Mouse (Mus musculus) embryonic fibroblast, embryonic 13.5 days (primary cell): ENCODE data around the gene Ano1. TPM values are rescaled to one million over a fixed set of nuclear protein-coding genes. Genes with fewer than 3 reads are reported as not detected.

ENCODE experiments used
- H3K27ac ChIP-seq: 2 replicates; pipeline ENCODE4 v1.5.1; 2012; ENCODE audit warnings: low read length, control low read depth, inconsistent platforms; ENCODE audit not compliant: insufficient read depth
- H3K4me1 ChIP-seq: 2 replicates; pipeline ENCODE4 v1.6.1; 2011; ENCODE audit warnings: low read length; ENCODE audit not compliant: control insufficient read depth, insufficient read depth
- H3K4me3 ChIP-seq: 2 replicates; pipeline ENCODE4 v1.5.1; 2011; ENCODE audit warnings: mild to moderate bottlenecking, control low read depth, low read length; ENCODE audit not compliant: insufficient read depth
- CTCF ChIP-seq: IDR thresholded peaks from 2 replicates; pipeline ENCODE4 v1.5.1; 2011; ENCODE audit warnings: mild to moderate bottlenecking, control low read depth, low read length, moderate library complexity, borderline replicate concordance; ENCODE audit not compliant: insufficient read depth
- POLR2A ChIP-seq: IDR thresholded peaks from 2 replicates; pipeline ENCODE4 v1.6.1; 2011; ENCODE audit warnings: low read depth, mild to moderate bottlenecking, control low read depth, low read length, moderate library complexity
- polyA plus RNA-seq: library from polyadenylated mRNA; stranded (reverse); fragments of >200 nt; gene quantifications from 2 replicates; pipeline ENCODE4 v1.2.4, GENCODE M21; 2011; ENCODE audit warnings: low read depth; ENCODE audit not compliant: missing spikeins, insufficient read length

Ano1 gene
- polyA plus RNA-seq, 1 experiment = 5.2 TPM

- Histone ChIP-seq H3K27ac (no peak overlapping the region), H3K4me3 (no peak overlapping the region), H3K4me1 (no peaks in the 10 kb centered on the region)
- TF ChIP-seq POLR2A (no peak), CTCF (no peak)
These were observed 147.0 kb downstream of the Ano1 start for GRCm38 (mm10) chr7:144604735-144605134.

- TF ChIP-seq POLR2A (no peak), CTCF (no peak)
- no peak overlapping the region for H3K27ac ChIP-seq
- no peak overlapping the region for H3K4me3 ChIP-seq
- no peaks in the 10 kb centered on the region for H3K4me1 ChIP-seq
These were observed 147.5 kb downstream of the Ano1 start for GRCm38 (mm10) chr7:144604291-144604690.

GRCm38 (mm10) chr7:144600333-144600900 is 151.4 kb downstream of the Ano1 start:
- Histone ChIP-seq H3K4me1 (no peaks in the 10 kb centered on the region), H3K27ac (no peak overlapping the region), H3K4me3 (no peak overlapping the region)
- TF ChIP-seq CTCF (no peak), POLR2A (no peak)

- Histone ChIP-seq H3K4me3 (no peak overlapping the region), H3K27ac (no peak overlapping the region), H3K4me1 (no peaks in the 10 kb centered on the region)
- no peak for TF ChIP-seq CTCF
- no peak for TF ChIP-seq POLR2A
These were observed 162.3 kb downstream of the Ano1 start for GRCm38 (mm10) chr7:144589508-144589907.

- H3K27ac ChIP-seq = no peak overlapping the region
- H3K4me1 ChIP-seq = no peaks in the 10 kb centered on the region
- H3K4me3 ChIP-seq = no peak overlapping the region
- TF ChIP-seq CTCF = peak; percentile 58; the same call in 1 of the 2 replicates
- TF ChIP-seq POLR2A = no peak
These were observed 164.5 kb downstream of the Ano1 start for GRCm38 (mm10) chr7:144587291-144587690.

- TF ChIP-seq CTCF = peak; percentile 94
- TF ChIP-seq POLR2A = no peak
These were observed 166.1 kb downstream of the Ano1 start for GRCm38 (mm10) chr7:144585648-144586047.

GRCm38 (mm10) chr7:144583619-144584018 is 168.2 kb downstream of the Ano1 start:
- H3K4me1 ChIP-seq = no peaks in the 10 kb centered on the region
- no peak overlapping the region for H3K27ac ChIP-seq
- no peak overlapping the region for H3K4me3 ChIP-seq
- no peak for TF ChIP-seq POLR2A

More at GRCm38 (mm10) chr7:144585648-144586047, 166.1 kb downstream of the Ano1 start:
- no peak overlapping the region for H3K4me3 ChIP-seq
- H3K4me1 ChIP-seq = no peaks in the 10 kb centered on the region
- H3K27ac ChIP-seq = no peak overlapping the region

GRCm38 (mm10) chr7:144582284-144582980 is 169.3 kb downstream of the Ano1 start, which contains the start of gene Fadd:
TSS of gene Fadd (minus strand) at chr7:144582463.
- Histone ChIP-seq H3K27ac (peak within 1 kb of the TSS; percentile 81), H3K4me3 (peak within 1 kb of the TSS; percentile 75), H3K4me1 (peaks cover 6% of the 10 kb centered on the region; the same call in 1 of the 2 replicates)
- peak; percentile 87 for TF ChIP-seq POLR2A
- no peak for TF ChIP-seq CTCF

- peaks cover 8% of the 10 kb centered on the region; the same call in 1 of the 2 replicates for H3K4me1 ChIP-seq
- H3K27ac ChIP-seq = peak overlapping the region; percentile 81
- TF ChIP-seq POLR2A (peak; percentile 55), CTCF (peak; percentile 66; the same call in 1 of the 2 replicates)
- peak overlapping the region; percentile 75 for H3K4me3 ChIP-seq
These were observed 170.1 kb downstream of the Ano1 start for GRCm38 (mm10) chr7:144581559-144582283.
